Mouse (Mus musculus) urinary bladder, postnatal 25 days (tissue): ENCODE measurements around the gene Tnxb.
"Not testable (repeated sequence)": the region's sequence is repeated elsewhere in the genome, so short reads cannot be mapped to it uniquely, and the experiment has no call there.

Experiments used
- DNase-seq: peaks from one replicate; pipeline ENCODE4 v3.0.0; 2022; ENCODE audit warnings: low spot score

Tnxb gene

GRCm38 (mm10) chr17:34685120-34686110, 15.1 kb downstream of the Tnxb start:
- DNase-seq = peak; percentile 48

GRCm38 (mm10) chr17:34688889-34689288, 18.6 kb downstream of the Tnxb start:
- DNase-seq = no peak

GRCm38 (mm10) chr17:34690458-34690857, 20.1 kb downstream of the Tnxb start:
- no peak for DNase-seq

- peak; percentile 64 for DNase-seq
These were observed 22.6 kb downstream of the Tnxb start for GRCm38 (mm10) chr17:34692906-34693305.

- no peak for DNase-seq
These were observed 29.5 kb downstream of the Tnxb start for GRCm38 (mm10) chr17:34699575-34700408.

GRCm38 (mm10) chr17:34700671-34701071, 30.3 kb downstream of the Tnxb start:
- no peak for DNase-seq

- not testable (repeated sequence) for DNase-seq
These were observed 36.1 kb downstream of the Tnxb start for GRCm38 (mm10) chr17:34706476-34706875.

- peak; percentile 67 for DNase-seq
These were observed 42.6 kb downstream of the Tnxb start for GRCm38 (mm10) chr17:34712951-34713350.

- not testable (repeated sequence) for DNase-seq
These were observed 44.0 kb downstream of the Tnxb start for GRCm38 (mm10) chr17:34714181-34714907.

- DNase-seq = not testable (repeated sequence)
These were observed 44.6 kb downstream of the Tnxb start for GRCm38 (mm10) chr17:34714908-34715445.

- DNase-seq = not testable (repeated sequence)
These were observed 45.1 kb downstream of the Tnxb start for GRCm38 (mm10) chr17:34715451-34715850.

- DNase-seq = no peak
These were observed 45.9 kb downstream of the Tnxb start for GRCm38 (mm10) chr17:34716247-34716646.

- DNase-seq = no peak
These were observed 47.1 kb downstream of the Tnxb start for GRCm38 (mm10) chr17:34717401-34717800.

GRCm38 (mm10) chr17:34719886-34720285, 49.6 kb downstream of the Tnxb start:
- not testable (repeated sequence) for DNase-seq

- DNase-seq = not testable (repeated sequence)
These were observed 51.9 kb downstream of the Tnxb start for GRCm38 (mm10) chr17:34722238-34722637.

- no peak for DNase-seq
These were observed 52.7 kb downstream of the Tnxb start for GRCm38 (mm10) chr17:34723066-34723465.

- no peak for DNase-seq
These were observed 57.6 kb downstream of the Tnxb start for GRCm38 (mm10) chr17:34727887-34728286.

- not testable (repeated sequence) for DNase-seq
These were observed 58.8 kb downstream of the Tnxb start for GRCm38 (mm10) chr17:34729155-34729554.

GRCm38 (mm10) chr17:34729779-34730553, 59.6 kb downstream of the Tnxb start:
- not testable (repeated sequence) for DNase-seq

GRCm38 (mm10) chr17:34737466-34737865, 67.1 kb downstream of the Tnxb start:
- DNase-seq = not testable (repeated sequence)

GRCm38 (mm10) chr17:34739708-34740107, 69.4 kb downstream of the Tnxb start:
- DNase-seq = not testable (repeated sequence)
